Mouse (Mus musculus) liver, embryonic 16.5 days (tissue): ENCODE measurements at regions not wholly inside any gene's neighbourhood (a gene's known extent, or its start where the extent isn't known, plus 50 kb on each side); places are given as distances from the start of the nearest gene placed in this dataset.
A peak's percentile ranks its signal among the peaks of the same experiment; 100 is the strongest.

ENCODE experiments used
- ATAC-seq: fragments of 200-750 bp; cut with Nextera tagmentation; 2 replicates; pipeline ENCODE4 v1.8.0; 2017; ENCODE audit warnings: low read depth, mild to moderate bottlenecking, moderate number of reproducible peaks, moderate library complexity
- H3K27ac ChIP-seq: fragments of 300-500 bp; sonication (generic); 2 replicates; pipeline ENCODE4 v1.5.1; 2014; ENCODE audit warnings: mild to moderate bottlenecking, low read length
- H3K27me3 ChIP-seq: fragments of 300-500 bp; sonication (generic); 2 replicates; pipeline ENCODE4 v1.6.1; 2014; ENCODE audit warnings: low read depth, low read length, mixed read lengths; ENCODE audit not compliant: control insufficient read depth, insufficient read depth
- H3K36me3 ChIP-seq: fragments of 300-500 bp; sonication (generic); 2 replicates; pipeline ENCODE4 v1.6.1; 2014; ENCODE audit warnings: mild to moderate bottlenecking; ENCODE audit not compliant: control insufficient read depth, insufficient read depth
- H3K4me1 ChIP-seq: fragments of 300-500 bp; sonication (generic); 2 replicates; pipeline ENCODE4 v1.6.1; 2014; ENCODE audit warnings: low read depth, low read length, mixed read lengths; ENCODE audit not compliant: control insufficient read depth
- H3K4me2 ChIP-seq: fragments of 300-500 bp; sonication (generic); 2 replicates; pipeline ENCODE4 v1.6.1; 2014; ENCODE audit warnings: low read depth, low read length, mixed read lengths
- H3K4me3 ChIP-seq: fragments of 300-500 bp; sonication (generic); 2 replicates; pipeline ENCODE4 v1.5.1; 2014; ENCODE audit warnings: low read depth, mild to moderate bottlenecking, low read length
- H3K9ac ChIP-seq: fragments of 300-500 bp; sonication (generic); 2 replicates; pipeline ENCODE4 v1.6.1; 2014; ENCODE audit warnings: low read depth, low read length
- H3K9me3 ChIP-seq: fragments of 300-500 bp; sonication (generic); replicated peaks from 2 replicates; pipeline ENCODE4 v1.6.1; 2016; ENCODE audit warnings: low read length; ENCODE audit not compliant: control insufficient read depth
- WGBS: fragments of 180-500 bp; shearing (Covaris S2); extraction: QIAGEN DNeasy Blood & Tissue Kit; methylation state at CpG from one replicate; pipeline ENCODE4 v1.1.7; 2014; ENCODE audit not compliant: insufficient replicate concordance; 5-methylcytosine and 5-hydroxymethylcytosine counted together

GRCm38 (mm10) chr2:9267675-9268074, 613.4 kb upstream of the 4930412O13Rik start:
- no peak overlapping the region for H3K4me2 ChIP-seq
- WGBS, result 63% methylated on average over 4 of the region's 4 CpGs

DNA sequence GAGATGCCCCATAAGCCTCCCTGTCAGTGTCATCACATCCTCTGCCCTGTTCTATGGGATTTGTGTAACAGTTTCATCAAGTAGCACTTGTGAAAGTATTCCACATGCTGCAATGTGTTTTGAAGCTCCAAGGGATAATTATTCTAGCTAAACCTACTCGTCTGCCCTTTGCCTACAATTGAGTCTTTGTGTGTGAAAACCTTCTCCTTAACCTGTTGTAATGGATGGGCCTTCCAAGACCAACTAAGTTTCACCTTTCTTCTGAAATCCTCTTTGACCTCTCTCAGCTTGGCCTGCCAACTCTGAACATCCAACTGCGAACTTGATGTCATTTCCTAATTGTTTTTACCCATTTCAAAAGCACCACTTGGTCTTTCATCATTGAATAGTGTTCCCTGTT, 597.6 kb upstream of the 4930412O13Rik start:
- Histone ChIP-seq H3K9ac (no peak overlapping the region), H3K36me3 (no peaks in the 10 kb centered on the region), H3K9me3 (no peaks in the 10 kb centered on the region), H3K27me3 (no peaks in the 10 kb centered on the region), H3K27ac (no peak overlapping the region), H3K4me3 (no peak overlapping the region), H3K4me2 (no peak overlapping the region), H3K4me1 (no peaks in the 10 kb centered on the region)
- WGBS, result 50% methylated on average over 2 of the region's 2 CpGs
- no peak for ATAC-seq

More at GRCm38 (mm10) chr2:9267675-9268074, 613.4 kb upstream of the 4930412O13Rik start:
- no peaks in the 10 kb centered on the region for H3K36me3 ChIP-seq
- no peaks in the 10 kb centered on the region for H3K9me3 ChIP-seq
- ATAC-seq, result peak; percentile 37; the same call in 1 of the 2 replicates
- H3K9ac ChIP-seq, result no peak overlapping the region
- no peak overlapping the region for H3K4me3 ChIP-seq
- no peak overlapping the region for H3K27ac ChIP-seq
- no peaks in the 10 kb centered on the region for H3K4me1 ChIP-seq
- no peaks in the 10 kb centered on the region for H3K27me3 ChIP-seq

GRCm38 (mm10) chr2:9285800-9286199, 595.3 kb upstream of the 4930412O13Rik start:
- Histone ChIP-seq H3K9ac (no peak overlapping the region), H3K4me1 (no peaks in the 10 kb centered on the region), H3K36me3 (no peaks in the 10 kb centered on the region), H3K4me2 (no peak overlapping the region), H3K4me3 (no peak overlapping the region), H3K27me3 (no peaks in the 10 kb centered on the region), H3K27ac (no peak overlapping the region), H3K9me3 (no peaks in the 10 kb centered on the region)
- ATAC-seq, result no peak
- 62% methylated on average over 8 of the region's 8 CpGs for WGBS

DNA sequence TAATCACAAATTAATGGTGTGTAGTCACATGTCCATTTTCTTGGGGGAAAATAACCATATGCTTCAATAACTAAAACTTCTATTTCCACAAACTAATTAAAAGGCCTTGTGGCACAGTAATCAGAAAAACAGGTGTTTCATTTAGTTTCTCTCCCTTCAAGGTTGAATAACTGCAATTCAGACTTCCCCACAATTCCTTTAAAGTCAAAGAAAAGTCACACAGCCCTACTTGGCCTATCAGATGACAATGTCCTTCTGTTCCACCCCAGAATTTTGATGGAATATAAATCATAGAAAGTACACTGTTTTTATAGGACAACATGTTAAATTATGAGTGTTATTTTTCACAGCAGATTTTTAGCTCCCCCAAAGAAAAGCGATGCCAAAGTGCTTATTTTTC, 594.0 kb upstream of the 4930412O13Rik start:
- Histone ChIP-seq H3K4me1 (no peaks in the 10 kb centered on the region), H3K27me3 (no peaks in the 10 kb centered on the region), H3K4me3 (no peak overlapping the region), H3K9ac (no peak overlapping the region), H3K36me3 (no peaks in the 10 kb centered on the region), H3K27ac (no peak overlapping the region), H3K4me2 (no peak overlapping the region), H3K9me3 (no peaks in the 10 kb centered on the region)
- ATAC-seq, result no peak
- WGBS, result 69% methylated on average over 1 of the region's 1 CpGs

DNA sequence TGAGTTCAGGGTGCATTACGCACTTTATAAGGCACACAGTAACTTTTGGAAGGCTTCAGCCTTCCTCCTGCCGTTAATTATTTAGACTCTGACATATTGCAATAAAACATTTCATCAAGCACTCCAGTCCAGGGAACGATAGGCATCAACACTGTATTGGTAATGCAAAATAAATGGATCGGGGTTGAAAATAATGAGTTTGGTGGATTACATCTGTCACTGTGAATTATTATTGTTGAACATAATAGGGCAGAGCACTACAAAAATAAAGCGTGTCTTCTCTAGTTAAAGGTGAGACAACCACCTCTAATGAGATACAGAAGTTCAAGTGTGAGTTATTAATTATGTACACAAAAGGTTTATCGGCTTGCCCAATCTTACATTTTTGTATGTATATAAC, 593.4 kb upstream of the 4930412O13Rik start:
- Histone ChIP-seq H3K4me2 (no peak overlapping the region), H3K9ac (no peak overlapping the region), H3K27ac (no peak overlapping the region), H3K9me3 (no peaks in the 10 kb centered on the region), H3K36me3 (no peaks in the 10 kb centered on the region), H3K4me1 (no peaks in the 10 kb centered on the region), H3K27me3 (no peaks in the 10 kb centered on the region), H3K4me3 (no peak overlapping the region)
- no peak for ATAC-seq
- 71% methylated on average over 6 of the region's 6 CpGs for WGBS

- no peak overlapping the region for H3K4me3 ChIP-seq
- 48% methylated on average over 16 of the region's 16 CpGs for whole genome bisulfite sequencing
- H3K9ac ChIP-seq, result no peak overlapping the region
- no peak for ATAC-seq
- no peaks in the 10 kb centered on the region for H3K9me3 ChIP-seq
- H3K27me3 ChIP-seq, result no peaks in the 10 kb centered on the region
- no peak overlapping the region for H3K27ac ChIP-seq
- no peak overlapping the region for H3K4me2 ChIP-seq
- H3K4me1 ChIP-seq, result no peaks in the 10 kb centered on the region
- H3K36me3 ChIP-seq, result no peaks in the 10 kb centered on the region
Measured at GRCm38 (mm10) chr2:9331630-9332352, 549.3 kb upstream of the 4930412O13Rik start.

GRCm38 (mm10) chr2:9348982-9349381, 532.1 kb upstream of the 4930412O13Rik start:
- no peak overlapping the region for H3K9ac ChIP-seq
- WGBS, result 40% methylated on average over 4 of the region's 4 CpGs
- H3K27ac ChIP-seq, result no peak overlapping the region
- H3K4me3 ChIP-seq, result no peak overlapping the region
- ATAC-seq, result no peak
- no peaks in the 10 kb centered on the region for H3K36me3 ChIP-seq
- H3K4me1 ChIP-seq, result no peaks in the 10 kb centered on the region
- H3K9me3 ChIP-seq, result no peaks in the 10 kb centered on the region
- no peaks in the 10 kb centered on the region for H3K27me3 ChIP-seq
- H3K4me2 ChIP-seq, result no peak overlapping the region

DNA sequence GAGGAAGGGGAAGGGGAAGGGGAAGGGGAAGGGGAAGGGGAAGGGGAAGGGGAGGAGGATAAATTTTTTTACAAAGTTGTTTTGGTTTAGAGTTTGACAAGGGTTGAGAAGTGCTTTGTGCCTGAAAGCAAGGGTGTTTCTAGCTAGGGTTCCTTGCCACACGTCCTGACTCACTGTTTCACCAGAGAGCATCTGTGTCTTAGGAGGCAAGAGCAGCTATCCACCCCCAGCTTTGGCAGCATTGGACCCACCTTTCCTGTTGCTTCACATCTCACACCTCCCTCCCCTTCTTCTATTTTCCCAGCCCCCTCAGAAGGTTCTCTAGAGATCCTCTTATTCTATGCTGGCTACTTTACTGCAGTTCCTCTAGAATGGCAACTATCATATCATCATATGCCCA, 531.1 kb upstream of the 4930412O13Rik start:
- no peak overlapping the region for H3K27ac ChIP-seq
- no peak overlapping the region for H3K4me3 ChIP-seq
- WGBS, result 11% methylated on average over 1 of the region's 1 CpGs
- no peaks in the 10 kb centered on the region for H3K27me3 ChIP-seq
- H3K4me1 ChIP-seq, result no peaks in the 10 kb centered on the region
- no peak overlapping the region for H3K4me2 ChIP-seq
- no peak for ATAC-seq
- H3K9ac ChIP-seq, result no peak overlapping the region
- H3K36me3 ChIP-seq, result no peaks in the 10 kb centered on the region
- no peaks in the 10 kb centered on the region for H3K9me3 ChIP-seq

DNA sequence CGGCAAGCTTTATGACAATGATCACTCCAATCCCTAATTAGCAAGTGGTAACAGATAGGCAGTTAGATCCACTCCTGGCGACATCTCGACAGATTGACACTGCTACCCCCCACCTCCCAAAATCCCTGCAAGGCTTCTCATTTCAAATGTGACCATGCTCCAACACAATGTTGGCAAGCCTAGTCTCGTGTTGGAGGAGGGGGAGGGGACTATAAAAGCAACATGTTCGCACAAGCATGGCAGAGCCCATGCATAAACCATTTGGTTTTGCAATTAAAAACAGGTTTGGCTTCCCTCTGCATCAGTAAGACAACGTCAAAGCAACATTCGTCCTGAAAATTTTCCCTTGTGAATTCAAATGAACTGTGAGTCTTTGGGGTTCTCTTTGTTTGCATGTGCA, 528.9 kb upstream of the 4930412O13Rik start:
- H3K27me3 ChIP-seq, result no peaks in the 10 kb centered on the region
- no peak overlapping the region for H3K27ac ChIP-seq
- no peak overlapping the region for H3K9ac ChIP-seq
- H3K4me2 ChIP-seq, result no peak overlapping the region
- H3K4me3 ChIP-seq, result no peak overlapping the region
- no peaks in the 10 kb centered on the region for H3K4me1 ChIP-seq
- 49% methylated on average over 7 of the region's 7 CpGs for WGBS
- ATAC-seq, result no peak
- H3K36me3 ChIP-seq, result no peaks in the 10 kb centered on the region
- H3K9me3 ChIP-seq, result no peaks in the 10 kb centered on the region
